Mouse (Mus musculus) cerebellum, postnatal 4 days (tissue): Measurements from ENCODE around the gene Cisd1.

ENCODE experiments used
- DNase-seq, 2 experiments: peaks; one replicate each; pipeline ENCODE4 v3.0.0; 2022; ENCODE audit warnings: low spot score in 2 of 2, mixed read lengths in 1 of 2

Gene Cisd1

DNA sequence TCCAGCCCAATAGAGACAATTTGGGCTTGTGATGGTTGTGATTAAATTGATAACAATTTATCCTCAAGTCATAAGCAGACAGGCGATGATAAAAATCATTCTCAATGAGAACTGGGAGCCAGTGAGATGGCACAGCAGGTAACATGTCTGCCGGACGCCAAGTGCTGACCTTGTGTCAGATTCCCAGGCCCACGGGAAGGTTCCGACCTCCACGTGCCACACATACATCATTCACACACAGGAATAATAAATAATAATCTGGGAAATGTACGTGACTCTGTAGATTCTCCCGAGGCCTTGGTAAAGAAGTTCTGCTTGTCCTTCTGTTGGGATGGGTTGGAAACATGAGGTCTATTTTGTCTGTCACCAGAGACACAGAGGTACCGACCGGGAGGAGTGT is 17.4 kb downstream of the Cisd1 start:
- no peak for DNase-seq

DNA sequence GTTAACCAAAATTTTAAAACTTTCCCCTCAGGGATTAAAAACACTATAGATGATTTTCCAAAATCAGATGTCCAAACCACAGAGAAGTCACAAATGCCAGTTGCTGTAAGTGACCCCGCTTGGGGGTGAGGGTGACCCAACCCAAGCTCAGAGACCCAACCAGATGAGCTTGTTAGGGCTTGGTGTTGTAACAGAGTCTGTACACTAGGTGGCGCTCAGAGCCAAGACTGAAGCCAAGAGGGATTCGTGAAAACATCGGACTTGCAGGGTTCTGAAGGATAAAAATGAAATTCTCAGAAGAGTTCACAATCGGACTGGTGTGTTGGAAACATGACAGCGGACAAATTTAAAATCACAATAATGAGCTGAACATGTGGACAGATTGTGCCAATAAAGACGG is 18.0 kb downstream of the Cisd1 start:
- peak; percentile 63 to 78 for DNase-seq

DNA sequence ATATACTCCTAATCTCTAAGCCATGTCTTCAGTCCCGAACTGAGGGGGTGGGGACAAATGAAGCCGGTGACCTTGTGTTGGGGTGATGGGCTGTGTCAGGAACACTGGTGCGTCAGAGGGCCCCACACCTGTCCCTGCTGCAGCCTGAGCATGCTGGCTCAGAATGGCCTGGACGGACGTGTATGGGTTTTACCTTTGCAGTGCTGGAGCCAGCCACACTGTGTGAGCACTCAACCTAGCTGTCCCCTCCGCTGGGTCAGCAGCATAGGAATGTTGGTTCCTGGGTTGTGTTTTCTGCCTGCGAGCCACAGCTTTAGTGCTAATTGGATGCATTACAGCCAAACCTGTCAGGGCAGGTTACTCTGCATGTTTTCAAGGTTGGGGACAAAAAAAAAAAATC is 18.6 kb downstream of the Cisd1 start:
- no peak for DNase-seq

DNA sequence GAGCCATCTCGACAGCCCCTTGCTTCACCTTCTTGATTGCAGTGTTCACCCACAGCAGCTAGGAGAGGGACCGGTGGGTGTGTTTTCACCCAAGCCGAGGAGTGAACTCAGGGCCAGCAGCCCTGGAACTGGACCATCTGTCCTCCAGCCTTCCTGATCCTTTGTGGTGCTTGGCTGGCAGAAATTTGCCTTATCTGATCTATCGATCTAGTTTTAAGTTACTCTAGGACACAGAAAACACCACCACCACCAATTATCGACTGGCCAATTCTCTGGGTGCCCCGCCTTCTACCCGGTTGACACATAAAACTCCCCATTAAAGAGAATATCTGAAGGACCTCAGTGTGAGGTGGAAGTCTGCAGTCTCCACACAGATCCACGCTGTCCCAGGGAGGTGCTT is 21.1 kb downstream of the Cisd1 start:
- DNase-seq: no peak

DNA sequence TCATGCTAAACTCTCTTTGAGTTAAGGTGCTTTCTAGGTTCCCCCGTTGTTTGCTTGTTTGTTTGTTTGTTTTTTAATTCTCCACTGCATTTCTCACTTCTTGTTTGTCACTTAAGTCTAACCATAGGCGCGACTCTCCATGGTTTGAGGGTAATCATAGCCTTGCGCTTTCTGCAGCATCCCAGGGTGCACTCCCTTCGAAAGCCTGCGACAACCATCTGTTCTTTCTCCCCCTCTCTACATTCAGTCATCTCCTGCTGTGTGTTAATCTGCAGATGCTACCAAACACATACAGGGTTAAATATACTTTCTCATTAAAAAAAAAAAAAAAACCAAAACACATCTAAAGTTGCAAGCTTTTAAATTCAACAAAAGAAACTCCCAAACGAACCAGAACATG is 28.3 kb downstream of the Cisd1 start:
- DNase-seq: no peak

DNA sequence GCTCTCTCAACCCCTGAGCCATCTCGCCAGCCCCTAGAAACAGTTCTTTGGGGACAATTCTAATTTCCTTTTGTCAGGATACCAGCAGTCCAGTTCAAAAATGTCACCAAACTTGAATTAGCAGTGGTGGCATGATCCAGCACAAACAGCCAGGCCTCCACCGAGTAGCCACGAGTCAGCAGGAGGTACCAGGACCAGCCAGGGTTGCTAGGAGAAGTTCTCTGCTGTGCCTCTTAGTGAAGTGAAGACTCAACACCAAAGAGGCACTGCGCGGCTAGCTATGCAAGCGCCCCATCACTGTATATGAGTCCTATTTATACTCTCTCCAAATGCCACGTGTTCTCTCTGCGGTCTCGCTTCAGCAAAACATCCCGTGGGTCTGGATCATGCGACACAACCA is 28.7 kb downstream of the Cisd1 start:
- DNase-seq: no peak

DNA sequence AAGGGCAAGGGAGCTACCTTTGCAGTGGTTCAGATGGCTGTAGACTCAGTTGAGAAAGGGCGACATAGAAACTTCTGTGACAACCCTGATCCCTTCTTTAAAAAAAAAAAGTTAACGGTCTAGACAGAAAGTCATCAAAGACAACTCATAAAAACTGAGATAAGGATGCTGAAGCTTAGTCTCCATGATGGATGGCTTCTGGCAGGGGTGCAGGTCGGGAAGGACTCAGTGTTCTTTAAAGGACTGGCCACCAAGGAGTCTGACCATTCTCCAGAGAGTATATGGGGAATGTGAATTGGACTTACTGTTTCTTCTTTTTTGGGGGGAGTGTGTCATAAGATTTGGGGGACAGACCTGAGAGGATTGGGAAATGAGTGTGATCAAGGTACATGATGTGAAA is 30.2 kb downstream of the Cisd1 start:
- no peak for DNase-seq

DNA sequence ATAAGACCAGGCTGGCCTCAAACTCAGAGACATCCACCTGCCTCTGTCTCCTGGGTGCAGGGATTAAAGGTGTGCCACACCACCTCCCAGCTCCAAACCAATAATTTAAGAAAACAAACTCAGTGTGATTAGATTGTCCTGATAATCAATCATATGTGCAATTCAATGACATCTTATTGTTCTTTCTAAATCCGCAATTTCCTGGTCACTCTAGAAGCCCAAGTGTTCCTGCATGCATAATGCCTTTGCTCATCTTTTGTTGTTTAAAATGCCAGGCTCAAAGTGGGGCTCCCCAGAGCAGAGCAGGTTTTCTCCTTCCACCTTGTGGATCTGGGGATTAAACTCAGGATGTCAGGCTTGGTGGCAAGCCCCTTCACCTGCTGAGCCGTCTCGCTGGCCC is 34.5 kb downstream of the Cisd1 start:
- no peak for DNase-seq

DNA sequence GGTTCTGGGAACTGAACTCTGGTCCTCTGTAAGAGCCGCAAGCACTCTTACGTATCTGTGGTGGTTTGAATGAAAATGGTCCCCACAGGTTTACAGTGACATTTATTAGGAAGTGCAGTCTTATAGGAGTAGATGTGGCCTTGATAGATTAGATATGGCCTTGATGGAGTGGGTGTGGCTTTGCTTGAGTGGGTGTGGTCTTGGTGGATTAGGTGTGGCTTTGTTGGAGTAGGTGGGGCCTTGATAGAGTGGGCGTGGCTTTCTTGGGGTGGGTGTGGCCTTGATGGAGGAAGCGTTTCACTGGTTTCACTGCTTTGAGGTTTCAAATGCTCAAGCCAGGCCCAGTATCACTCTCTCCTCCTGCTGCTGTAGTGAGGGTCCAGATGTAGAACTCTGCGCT is 36.6 kb downstream of the Cisd1 start:
- no peak for DNase-seq

DNA sequence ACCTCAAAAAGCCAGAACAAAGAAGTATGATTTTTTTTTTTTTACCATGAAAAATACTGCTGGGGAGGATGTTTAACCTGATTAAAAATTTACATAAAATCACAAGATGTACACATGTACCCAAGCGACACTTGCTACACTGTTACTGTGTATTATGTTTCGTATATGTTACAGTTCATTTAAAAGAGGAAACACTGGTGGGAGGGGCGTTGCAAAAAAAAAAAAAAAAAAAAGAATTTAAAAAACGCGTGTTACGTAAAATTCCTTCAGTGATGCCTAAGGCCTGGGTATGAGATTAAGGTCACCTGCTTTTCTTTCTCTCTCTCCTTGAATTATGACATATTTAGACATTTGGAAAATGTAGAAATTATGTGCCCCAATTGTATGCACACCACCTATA is 38.0 kb downstream of the Cisd1 start:
- DNase-seq: no peak

DNA sequence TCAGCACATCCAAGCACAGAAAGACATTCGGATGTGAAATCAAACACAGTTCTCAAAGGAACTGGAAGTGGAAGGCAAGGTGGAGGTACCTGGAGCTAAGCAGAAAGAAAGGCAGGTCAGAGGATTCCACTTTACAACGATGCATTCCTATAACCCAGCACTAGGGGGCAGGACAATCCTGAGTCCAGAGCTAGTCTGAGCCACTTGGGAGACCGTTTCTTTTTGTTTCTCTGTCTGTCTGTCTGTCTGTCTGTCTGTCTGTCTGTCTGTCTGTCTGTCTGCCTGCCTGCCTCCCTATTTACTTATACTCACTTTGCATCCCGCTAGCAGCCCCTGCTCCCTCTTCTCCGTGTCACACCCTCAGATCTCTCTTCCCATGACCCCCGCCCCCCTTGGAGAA is 38.6 kb downstream of the Cisd1 start:
- DNase-seq: peak in 1 of 2 experiments; percentile 28

DNA sequence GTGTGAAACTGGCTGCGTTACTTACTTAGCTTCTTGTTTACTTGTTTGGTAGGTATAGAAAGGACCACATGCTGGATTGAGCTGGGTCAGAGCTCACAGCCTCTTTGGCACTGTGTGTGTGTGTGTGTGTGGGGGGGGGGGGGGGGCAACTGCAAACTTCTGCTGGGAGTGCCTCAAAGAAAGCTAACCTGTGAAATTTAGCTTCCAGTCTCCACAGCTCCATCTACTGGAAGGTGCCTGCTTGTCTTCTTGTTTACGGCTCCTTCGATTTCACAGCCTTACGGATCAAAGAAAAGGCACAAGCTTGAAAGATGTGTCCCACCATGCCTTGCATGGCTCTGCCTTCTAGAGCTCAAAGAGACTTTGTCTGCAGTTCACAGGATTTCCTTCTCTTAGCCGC is 42.3 kb downstream of the Cisd1 start:
- DNase-seq: no peak

DNA sequence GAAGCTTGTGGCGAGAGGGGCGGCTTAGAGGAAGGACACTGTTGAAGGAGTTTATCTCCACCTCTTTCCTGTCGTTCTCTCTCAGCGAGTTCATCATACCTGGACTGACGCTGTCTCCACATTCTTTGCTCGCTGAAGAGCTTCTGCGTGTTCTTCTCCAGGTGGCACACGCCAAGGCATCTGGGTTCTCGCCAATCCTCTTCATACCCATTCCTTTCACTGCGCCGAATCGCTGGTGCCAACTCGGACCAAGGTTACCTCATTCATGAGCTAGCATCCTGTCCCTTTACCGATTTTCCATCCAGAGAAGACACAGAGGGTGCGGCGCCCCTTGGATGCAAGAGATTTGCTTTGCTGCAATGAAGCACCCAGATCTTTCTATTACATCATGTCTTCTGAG is 44.6 kb downstream of the Cisd1 start:
- no peak for DNase-seq

DNA sequence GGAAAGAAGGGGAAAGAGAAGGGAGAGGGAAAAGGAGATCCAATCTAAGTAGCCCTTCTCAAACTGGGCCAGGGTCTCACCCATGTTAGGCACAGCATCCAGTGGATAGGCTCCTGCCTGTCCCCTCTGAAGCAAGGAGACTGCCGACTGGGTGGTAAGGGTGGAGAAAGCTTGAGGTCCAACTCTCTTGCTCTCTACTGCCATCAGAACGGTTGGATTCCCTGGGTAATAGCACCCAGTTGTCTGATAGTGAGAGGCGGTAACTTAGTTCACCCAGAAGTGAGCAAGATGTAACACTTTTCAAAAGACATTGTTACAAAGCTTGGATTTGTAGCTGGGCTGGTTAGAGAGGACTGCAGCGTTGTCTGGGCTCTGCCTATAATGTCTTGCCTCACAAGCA is 51.5 kb downstream of the Cisd1 start:
- DNase-seq: no peak

DNA sequence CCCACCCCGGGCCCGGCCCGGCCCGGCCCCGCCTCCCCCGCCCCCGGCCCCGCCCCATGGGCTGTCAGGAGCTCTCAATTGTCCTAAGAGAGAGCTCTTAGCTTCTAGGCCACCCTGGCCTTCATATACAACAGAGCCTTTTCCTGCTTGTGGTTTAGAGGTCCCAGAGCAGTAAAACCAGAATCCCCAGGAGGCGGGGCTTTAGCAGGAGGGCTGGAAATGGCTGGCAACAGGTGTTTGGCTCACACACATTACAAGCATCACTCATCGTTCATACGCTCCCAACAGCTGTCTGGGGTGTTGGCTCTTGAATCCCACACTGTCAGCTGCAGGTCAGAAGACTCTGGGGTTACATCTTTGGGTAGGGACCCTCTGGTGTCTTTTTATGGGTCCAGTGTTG is 52.5 kb downstream of the Cisd1 start:
- no peak for DNase-seq

DNA sequence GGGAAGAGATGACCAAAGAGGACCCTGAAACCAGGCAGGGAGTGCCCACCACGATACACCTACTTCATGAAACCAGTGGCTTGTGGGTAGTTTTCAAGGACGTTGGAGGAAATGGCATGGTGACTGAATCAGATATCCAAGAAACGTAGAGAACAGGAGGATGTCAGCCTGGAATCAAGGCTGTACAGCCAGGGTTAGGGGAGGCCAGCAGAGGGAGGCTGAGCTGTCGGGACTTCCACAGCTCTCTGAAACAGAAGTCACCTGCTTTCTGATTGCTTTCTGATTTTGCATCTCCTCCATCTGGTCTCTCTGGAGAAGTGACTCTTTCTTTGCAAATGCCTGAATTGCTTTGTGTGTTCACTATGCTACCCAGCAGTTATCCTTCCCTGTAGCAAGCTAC is 53.0 kb downstream of the Cisd1 start:
- no peak for DNase-seq

DNA sequence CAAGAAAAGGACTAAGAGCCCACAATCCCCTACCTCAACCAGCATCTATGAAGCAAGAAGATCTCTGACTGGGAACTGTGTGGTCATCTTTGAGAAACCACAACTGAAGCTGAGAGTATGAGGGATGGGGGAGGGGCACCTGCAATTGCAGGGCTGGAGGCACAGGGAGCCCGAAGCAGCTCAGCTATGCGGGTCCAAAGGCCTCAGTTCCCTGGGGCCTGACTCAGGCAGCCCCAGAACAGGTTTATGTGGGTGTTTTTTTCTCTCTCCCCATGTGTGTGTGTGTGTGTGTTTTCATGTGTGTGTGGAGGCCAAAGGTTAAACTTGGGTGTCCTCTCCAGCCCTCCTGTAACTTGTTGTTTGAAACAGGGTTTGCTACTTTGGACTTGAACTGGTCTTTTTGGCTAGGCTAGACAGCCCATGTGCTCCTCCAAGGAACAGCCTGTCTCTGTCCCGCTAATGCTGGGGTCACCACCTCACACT is 53.5 kb downstream of the Cisd1 start:
- no peak for DNase-seq

DNA sequence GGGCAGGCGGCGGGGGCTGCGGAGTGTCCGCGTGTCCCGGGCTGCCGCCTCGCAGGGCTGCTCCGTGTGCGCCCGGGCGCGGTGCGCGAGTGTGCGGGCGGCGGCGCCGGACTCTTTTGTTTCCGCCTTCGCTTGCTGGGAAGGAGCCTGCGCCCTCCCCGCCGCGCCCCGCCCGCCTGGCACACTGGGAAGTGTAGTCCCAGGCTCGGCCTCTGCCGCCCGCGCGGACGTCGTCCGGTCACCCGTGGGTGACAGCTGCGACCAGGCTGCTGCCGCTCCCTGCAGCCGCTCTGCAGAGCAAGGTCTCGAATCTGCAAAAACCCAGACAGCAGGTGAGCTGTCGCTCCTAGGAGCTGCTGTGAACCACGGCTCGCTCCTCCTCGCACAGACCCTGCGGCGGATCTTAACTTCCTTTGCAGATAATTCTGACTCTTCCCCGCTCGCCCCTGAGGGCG is 59.6 kb downstream of the Cisd1 start, which contains the start of gene Ube2d1:
Gene Ube2d1 (minus strand): TSS at position 137 of the 455 bp plus-strand sequence.
- DNase-seq: peak; percentile 81 to 89

DNA sequence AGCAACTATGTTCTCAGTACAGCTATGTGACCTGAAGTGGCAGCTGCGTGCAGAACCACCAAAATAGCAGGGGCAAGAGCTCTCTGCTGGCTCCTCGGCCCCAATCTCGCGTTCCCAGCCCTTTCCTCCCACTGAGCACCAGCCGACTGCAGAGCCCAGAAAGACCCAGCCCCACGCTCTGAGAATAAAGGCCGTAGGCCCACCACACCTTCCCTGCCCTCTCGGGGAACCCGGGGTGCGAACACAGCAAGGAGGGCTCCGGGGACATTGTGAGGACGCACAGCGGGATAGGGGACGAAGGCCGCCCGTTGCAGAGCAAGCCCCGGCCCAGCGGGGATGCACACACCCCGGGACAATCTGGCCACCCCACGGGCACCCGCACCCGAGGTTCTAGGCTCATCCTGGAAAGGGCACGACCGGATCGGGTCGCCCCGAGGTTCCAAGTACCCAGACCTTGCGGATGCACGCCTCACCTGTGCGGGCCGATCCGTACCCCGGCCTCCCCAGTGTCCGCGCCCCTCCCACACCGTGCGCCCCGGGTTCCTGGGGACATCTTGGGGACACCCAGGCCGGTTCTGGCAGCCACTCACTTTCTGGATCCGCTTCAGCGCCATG is 60.1 kb downstream of the Cisd1 start:
- peak in 1 of 2 experiments; percentile 37 for DNase-seq

DNA sequence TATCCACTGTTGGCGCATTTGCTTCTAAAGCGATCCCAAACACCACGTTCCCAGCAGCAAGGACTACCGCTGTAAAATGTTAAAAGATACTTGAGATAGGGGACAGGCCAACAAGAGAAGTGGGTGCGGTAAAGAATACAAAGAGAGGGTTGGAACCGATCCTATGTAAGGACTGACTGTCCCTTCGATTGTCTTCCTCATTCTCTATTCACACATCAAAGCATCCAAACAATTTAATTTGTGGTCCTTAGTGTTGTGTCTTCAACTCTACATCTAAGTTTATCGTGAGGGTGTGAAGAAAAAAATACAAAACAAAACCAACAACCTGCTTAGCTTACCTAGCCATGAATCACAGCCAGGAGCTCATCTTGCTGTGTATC is 60.6 kb downstream of the Cisd1 start:
- DNase-seq: no peak
